Mouse (Mus musculus): Measurements from ENCODE around the gene Mast4.
A peak's percentile ranks its signal among the peaks of the same experiment; 100 is the strongest.

Mast4 gene

GRCm38 (mm10) chr13:102914800-102915199 is 419.5 kb downstream of the Mast4 start:
- DNase-seq (ENCODE audit: low read depth): no peak

- no peak for DNase-seq (ENCODE audit: low read depth)
Measured at GRCm38 (mm10) chr13:102913919-102914318, 420.4 kb downstream of the Mast4 start.

DNA sequence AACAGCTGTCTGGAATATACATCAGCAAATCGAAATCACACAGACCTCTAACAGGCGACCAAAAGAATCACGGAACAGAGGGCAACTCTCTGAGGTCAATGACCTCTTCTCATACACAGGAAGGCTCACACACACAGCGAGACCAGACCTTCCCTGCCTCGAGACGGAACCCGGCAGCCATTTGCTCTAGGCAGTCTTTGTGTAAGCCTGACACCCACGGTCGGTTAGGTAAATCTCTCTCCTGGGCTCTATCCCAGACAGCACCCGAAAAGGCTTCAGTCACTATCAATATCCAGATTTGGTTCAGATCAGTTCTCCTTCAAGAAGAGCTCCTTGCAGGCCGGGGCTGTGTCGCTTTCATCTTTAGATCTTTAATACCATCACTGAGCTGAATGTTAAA is 421.4 kb downstream of the Mast4 start:
- no peak for DNase-seq (ENCODE audit: low read depth)

DNA sequence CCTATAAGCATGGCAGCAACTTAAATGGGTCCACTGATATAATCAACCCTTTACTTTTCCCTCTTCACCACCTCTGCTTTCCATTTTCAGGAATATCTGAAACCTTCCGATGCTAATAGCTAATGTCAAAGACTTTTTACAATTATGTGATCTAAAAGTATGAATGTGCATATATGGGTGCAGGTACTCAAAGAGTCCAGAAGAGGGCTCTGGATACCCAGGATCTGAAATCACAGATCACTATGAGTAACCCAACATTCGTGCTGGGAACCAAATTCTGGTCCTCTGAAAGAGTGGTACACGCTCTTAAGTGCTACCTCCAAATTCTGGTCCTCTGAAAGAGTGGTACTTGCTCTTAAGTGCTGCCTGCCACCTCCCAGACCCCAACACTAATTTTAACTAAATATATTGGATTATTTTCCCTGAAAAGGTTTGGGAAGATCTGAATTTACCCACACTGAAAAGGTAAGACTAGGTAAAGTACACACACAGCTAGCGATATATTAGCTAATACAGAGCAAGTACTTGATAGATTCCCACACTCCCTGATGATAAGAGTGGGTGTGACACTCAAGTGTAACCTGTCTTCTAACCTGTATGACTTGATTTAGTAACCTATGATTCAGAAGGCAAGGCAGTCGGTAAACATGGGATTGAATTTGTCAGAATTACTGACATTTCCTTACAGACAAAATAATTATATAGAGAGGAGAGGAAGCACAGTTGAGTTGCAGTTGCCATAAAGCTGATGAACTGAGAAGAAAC is 424.5 kb downstream of the Mast4 start:
- no peak for DNase-seq (ENCODE audit: low read depth)

- DNase-seq (ENCODE audit: low read depth): no peak
Measured at GRCm38 (mm10) chr13:102906661-102907009, 427.7 kb downstream of the Mast4 start.

DNA sequence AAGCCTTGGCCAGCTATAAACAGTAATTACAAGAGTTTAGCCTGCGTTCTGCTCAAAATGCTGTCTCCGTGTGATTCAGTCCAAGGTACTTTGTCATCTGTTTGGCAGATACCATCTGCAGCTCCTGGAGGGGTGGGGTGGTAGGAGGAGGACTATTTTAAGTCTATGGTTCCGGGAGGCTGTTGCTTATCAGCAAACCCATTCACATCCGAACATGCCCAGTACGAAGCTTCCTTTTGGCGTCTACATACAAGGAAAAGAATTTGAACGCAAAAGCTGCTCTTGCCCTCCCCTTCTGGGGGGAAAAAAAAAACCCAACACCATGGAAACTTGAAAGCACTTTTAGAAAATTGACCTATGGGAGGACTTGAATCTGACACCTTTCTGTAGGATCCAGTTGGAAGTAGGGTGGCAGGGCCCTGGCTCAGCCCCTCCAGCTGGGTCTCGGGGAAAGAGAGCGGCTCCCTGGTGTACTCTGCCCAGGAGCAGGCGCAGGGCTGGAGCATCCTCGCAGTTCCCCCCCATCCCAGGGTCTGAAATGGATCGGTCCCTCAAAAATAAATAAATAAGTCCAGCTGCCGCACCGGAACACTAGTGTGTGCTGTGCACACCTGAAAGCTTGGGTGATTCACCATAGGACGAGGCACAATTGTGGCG is 428.2 kb downstream of the Mast4 start:
- DNase-seq (ENCODE audit: low read depth): peak; percentile 88

GRCm38 (mm10) chr13:102905361-102905950 is 428.8 kb downstream of the Mast4 start:
- peak; percentile 26 for DNase-seq (ENCODE audit: low read depth)

- no peak for DNase-seq (ENCODE audit: low read depth)
Measured at GRCm38 (mm10) chr13:102903689-102904088, 430.6 kb downstream of the Mast4 start.

GRCm38 (mm10) chr13:102902123-102902522 is 432.2 kb downstream of the Mast4 start:
- no peak for DNase-seq (ENCODE audit: low read depth)

DNA sequence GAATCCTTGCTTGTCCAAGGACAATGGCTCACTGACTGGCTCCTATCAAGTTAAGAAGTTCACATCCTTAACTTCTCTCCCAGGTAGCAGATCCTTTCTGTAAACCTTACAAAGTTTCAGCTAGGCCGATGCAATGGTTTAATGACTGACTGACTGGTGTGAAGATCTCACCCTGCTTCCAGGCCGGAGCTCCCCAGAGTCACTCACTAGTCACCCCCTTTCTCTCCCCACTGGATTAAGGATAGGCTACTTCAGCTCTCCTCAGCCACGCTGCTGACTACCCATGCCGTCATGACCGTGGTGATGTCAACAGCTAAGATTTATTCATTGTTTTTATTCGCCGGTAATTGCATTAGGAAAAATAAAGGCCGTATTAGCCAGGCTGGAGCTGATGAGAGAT is 433.8 kb downstream of the Mast4 start:
- no peak for DNase-seq (ENCODE audit: low read depth)

- DNase-seq (ENCODE audit: low read depth): no peak
Measured at GRCm38 (mm10) chr13:102900083-102900420, 434.2 kb downstream of the Mast4 start.

DNA sequence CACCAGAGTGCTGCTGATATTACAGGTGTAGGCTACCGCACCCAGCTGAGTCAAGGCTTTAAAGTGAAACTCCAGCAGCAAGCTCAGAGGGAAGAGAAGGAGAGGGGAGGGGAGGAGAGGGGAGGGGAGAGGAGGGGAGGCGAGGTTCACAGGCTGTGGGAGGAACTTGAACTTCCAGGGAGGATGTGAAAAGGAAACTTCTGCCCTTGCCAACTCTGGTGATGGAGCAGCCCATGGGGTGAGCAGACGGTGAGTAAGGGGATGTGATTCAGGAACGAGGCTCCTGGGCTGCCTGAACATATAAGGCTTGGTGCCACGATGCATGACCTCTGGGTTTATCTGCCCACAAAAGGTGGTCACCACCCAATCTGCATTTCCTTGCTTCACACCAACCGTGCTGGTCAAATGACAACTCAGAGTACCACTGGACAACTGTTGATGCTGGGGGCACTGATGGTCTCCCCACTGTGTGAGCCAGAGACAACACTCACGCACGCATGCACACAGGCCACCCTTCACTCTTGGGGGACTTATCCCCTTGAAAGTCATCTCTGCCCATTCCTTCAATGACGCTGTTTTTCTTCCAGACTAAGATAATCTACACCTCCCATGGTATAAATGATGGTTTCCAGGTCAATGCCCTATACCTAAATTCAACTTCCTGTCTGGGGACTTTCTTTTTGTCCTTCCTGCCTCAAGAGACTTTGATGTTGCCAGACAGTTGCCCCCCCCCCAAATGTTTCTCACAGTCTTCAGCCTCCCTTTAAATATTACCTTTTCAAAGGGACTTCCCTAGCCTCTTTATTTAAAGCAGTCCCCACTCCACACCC is 434.8 kb downstream of the Mast4 start:
- DNase-seq (ENCODE audit: low read depth): peak; percentile 31

DNA sequence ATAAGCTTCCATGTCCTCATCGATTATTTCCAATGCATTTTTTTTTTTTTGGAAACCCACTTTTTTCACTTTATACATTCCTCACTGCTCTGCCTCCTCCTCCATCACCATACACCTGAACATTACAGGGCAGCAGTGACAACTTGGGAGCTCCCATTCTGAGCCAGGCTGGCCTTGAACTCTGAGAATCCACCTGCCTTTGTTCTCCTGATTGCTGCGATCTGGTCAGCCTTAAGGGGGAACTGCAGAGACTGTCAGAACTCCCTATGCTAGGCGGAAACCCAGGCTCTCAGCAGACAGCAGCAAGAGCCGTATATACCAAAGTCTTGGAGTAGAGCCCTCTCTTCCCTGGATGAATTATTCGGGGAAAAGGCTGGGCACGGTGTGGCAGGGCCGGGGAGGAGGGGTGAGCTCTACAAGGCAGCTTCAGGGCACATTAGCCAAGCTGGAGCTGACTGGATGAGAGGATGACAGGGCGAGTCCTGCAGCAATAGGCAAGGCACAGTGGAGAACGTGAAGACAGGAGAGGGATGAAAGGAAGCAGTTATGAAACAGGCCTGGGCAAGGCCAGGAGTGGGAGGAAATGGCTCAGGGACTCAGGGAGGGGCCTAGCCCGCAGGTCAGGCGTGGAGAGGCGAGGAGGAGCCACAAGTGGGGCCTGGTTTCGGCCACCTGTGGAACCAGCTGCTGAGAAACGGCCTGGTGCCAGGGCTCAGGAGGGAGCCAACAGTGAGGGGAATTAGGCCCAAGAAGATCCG is 435.7 kb downstream of the Mast4 start:
- no peak for DNase-seq (ENCODE audit: low read depth)

DNA sequence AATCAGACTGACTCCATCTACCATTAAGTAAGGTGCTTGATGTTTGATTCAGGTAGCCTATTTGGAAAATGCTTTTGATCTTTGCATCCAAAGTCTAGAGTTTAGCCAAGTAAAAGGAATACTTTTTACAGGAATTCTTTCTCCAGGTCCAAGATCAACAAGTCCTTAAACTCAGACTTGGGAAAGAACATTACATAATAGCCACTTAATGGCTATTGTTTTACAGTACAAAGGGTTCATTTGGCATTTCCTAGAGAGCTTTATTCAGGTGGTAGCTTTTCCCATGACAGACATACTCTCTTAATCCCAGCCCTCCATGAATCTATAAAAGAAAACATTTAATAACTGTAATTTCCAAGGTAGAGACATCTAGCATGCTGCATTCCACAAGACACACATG is 438.0 kb downstream of the Mast4 start:
- DNase-seq (ENCODE audit: low read depth): no peak

DNA sequence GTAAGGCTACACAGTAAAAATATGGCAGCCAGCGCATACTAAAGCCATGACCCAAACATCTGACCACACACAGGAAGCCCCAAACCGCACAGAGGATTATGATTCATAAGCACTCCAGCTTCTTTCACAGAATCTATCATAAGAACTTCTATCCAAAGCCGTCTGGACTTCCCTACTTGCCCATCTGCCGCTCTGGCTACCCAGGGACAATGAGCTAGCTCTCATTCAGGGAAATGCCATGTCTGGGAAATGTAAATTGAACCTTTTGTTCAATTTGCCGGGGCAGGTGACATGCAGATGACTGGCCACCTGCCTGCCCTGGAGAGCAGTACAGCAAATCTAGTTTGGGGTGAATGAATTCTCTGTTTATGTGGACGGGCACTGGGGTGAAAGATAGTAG is 438.4 kb downstream of the Mast4 start:
- peak; percentile 25 for DNase-seq (ENCODE audit: low read depth)

- no peak for DNase-seq (ENCODE audit: low read depth)
Measured at GRCm38 (mm10) chr13:102894287-102895234, 439.7 kb downstream of the Mast4 start.

DNA sequence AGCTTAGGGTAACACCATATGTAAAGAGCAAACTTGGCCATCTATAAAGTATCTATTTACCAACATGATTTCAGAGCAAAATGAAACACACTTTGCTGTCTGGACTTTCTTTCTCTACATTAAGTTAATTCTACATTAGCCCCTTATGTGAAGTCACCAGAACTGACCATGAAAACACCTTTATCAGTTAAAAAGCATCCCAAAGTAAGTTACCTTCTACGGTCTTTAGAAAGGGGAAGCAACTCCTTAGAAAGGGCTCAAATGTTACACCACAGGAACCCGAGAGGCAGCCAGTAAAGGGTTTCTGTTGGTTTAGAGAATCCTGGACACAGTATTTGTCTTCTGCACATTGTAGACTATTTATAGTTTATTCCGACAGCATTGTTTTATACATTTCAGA is 441.5 kb downstream of the Mast4 start:
- DNase-seq (ENCODE audit: low read depth): no peak

DNA sequence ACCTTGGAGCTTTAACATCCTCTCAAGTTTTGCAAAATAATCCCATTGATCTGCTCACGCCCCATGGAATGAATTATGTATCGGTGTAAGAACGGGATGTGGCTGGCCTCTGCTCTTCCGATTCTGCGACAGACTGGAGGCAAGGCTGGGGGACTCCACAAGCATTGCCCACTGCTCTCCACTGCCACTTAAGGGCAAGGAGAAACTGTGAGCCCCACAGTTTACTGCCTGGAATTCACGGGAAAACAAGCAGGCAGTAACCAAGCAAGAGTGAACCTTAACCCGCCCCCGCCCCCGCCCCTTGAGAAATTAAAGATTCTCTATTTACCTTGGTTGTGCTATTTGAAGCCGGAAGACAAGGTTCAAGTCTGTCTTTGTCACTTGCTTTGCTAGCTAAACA is 444.3 kb downstream of the Mast4 start:
- DNase-seq (ENCODE audit: low read depth): no peak

GRCm38 (mm10) chr13:102889537-102889936 is 444.8 kb downstream of the Mast4 start:
- DNase-seq (ENCODE audit: low read depth): no peak

GRCm38 (mm10) chr13:102888895-102889490 is 445.3 kb downstream of the Mast4 start:
- no peak for DNase-seq (ENCODE audit: low read depth)

Data from naive thymus-derived CD4-positive, alpha-beta T cell, adult 2 months (primary cell).